Mouse (Mus musculus) hindbrain, embryonic 15.5 days (tissue): ENCODE data around the gene Otulinl. TPM values are rescaled to one million over a fixed set of nuclear protein-coding genes. Genes with fewer than 3 reads are reported as not detected.
"Not testable (repeated sequence)": the region's sequence is repeated elsewhere in the genome, so short reads cannot be mapped to it uniquely, and the experiment has no call there.

Source experiments
- ATAC-seq: fragments of 200-750 bp; cut with Nextera tagmentation; 2 replicates; pipeline ENCODE4 v1.8.0; 2017; ENCODE audit warnings: low read depth, moderate number of reproducible peaks, moderate TSS enrichment; ENCODE audit not compliant: low FRiP score
- H3K27ac ChIP-seq: fragments of 300-500 bp; sonication (generic); replicated peaks from 2 replicates; pipeline ENCODE4 v1.5.1; 2015; ENCODE audit warnings: mild to moderate bottlenecking, inconsistent platforms
- H3K27me3 ChIP-seq: fragments of 300-500 bp; sonication (generic); 2 replicates; pipeline ENCODE4 v1.6.1; 2015; ENCODE audit warnings: control low read depth, inconsistent platforms
- H3K36me3 ChIP-seq: fragments of 300-500 bp; sonication (generic); 2 replicates; pipeline ENCODE4 v1.6.1; 2015; ENCODE audit warnings: control low read depth, inconsistent platforms
- H3K4me1 ChIP-seq: fragments of 300-500 bp; sonication (generic); replicated peaks from 2 replicates; pipeline ENCODE4 v1.6.1; 2015; ENCODE audit warnings: control low read depth, inconsistent platforms
- H3K4me2 ChIP-seq: fragments of 300-500 bp; sonication (generic); 2 replicates; pipeline ENCODE4 v1.6.1; 2015; ENCODE audit warnings: moderate library complexity, mild to moderate bottlenecking, inconsistent platforms
- H3K4me3 ChIP-seq: fragments of 300-500 bp; sonication (generic); 2 replicates; pipeline ENCODE4 v1.5.1; 2015; ENCODE audit warnings: mild to moderate bottlenecking, inconsistent platforms
- H3K9ac ChIP-seq: fragments of 300-500 bp; sonication (generic); 2 replicates; pipeline ENCODE4 v1.6.1; 2015; ENCODE audit warnings: inconsistent platforms
- H3K9me3 ChIP-seq: fragments of 300-500 bp; sonication (generic); 2 replicates; pipeline ENCODE4 v1.6.1; 2016; ENCODE audit warnings: control low read depth, inconsistent platforms
- WGBS: fragments of 180-500 bp; shearing (Covaris S2); methylation state at CpG from one replicate; pipeline ENCODE4 v1.1.7; 2015; 5-methylcytosine and 5-hydroxymethylcytosine counted together
- polyA plus RNA-seq: library from polyadenylated mRNA; unstranded; fragments of >200 nt; fragmentation: Nextera tagmentation; extraction: Ambion mirVana; gene quantifications from 2 replicates; pipeline ENCODE4 v1.2.1, GENCODE M21; 2015

The Otulinl gene
- polyA plus RNA-seq: 10.6 and 12.8 TPM in 2 replicates

DNA sequence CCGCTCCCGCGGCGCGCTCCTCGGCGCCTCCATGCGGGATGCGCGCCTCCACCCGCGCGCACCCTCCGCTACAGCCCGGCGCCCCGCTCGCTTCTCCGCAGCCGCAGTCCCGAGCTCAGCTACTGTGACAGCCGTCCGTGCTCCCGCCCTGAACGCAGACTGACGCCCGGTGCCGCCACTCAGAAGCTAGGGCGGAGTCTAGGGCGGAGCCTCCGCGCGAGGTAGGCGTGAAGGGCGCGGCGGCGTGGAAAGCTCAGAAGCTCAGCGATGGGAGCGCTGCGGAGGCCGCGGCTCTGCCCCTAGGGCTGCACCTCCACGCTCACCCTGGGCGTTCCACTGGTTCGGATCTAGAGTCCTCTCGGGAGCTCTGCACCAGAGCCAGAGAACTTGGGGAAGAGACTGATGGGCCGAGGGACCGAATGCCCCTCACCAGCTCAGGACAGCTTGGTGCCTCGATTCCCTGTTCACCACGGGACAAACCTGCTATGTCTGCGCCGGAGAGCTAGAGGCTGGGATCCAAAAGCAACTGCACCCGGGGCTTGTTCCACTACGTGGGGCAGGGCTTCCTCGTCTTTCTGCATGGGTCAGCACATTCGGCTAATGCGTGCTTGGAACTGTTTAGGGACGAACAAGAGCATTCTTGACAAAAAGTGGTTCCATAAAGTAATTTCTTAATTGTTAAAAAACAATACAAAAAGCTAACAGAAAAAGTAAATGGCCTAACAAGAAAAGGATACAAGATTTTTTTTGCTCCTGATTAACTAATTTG lies at the start of gene Otulinl:
Gene Otulinl, minus strand, starts transcription at position 161 of the 769 bp plus-strand sequence.
- peak; percentile 100 for ATAC-seq
- Histone ChIP-seq H3K36me3 (no peaks in the 10 kb centered on the region), H3K9ac (peak within 1 kb of the TSS; percentile 61), H3K9me3 (no peaks in the 10 kb centered on the region), H3K4me1 (peaks cover 10% of the 10 kb centered on the region), H3K4me3 (peak within 1 kb of the TSS; percentile 68), H3K4me2 (peak within 1 kb of the TSS; percentile 84), H3K27me3 (no peaks in the 10 kb centered on the region), H3K27ac (peak within 1 kb of the TSS; percentile 77)
- WGBS: under 1% methylated on average over 55 of the region's 59 CpGs

DNA sequence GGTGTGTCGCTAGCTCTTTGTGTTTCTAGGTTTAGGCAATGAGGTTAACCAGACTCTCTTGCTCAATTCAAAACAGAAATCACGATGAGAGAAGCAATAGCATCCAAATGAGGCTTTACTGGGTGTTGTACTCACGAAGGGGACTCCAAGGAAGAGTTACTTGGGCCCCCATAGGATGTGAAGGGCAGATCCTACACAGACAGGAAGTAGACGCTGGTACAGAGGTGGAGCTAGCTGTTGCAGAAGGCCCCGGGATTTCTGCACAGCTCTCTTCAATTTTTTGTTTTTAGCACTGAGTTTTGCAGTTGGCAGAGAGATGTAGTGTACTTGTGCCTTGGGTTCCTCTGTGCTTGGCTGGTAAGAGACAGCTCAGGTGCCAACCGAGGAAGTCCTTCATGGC lies 44.8 kb upstream of the Otulinl start:
- H3K4me2 ChIP-seq: no peak overlapping the region
- H3K4me3 ChIP-seq: no peak overlapping the region
- H3K36me3 ChIP-seq: no peaks in the 10 kb centered on the region
- no peak for ATAC-seq
- H3K9ac ChIP-seq: no peak overlapping the region
- no peaks in the 10 kb centered on the region for H3K4me1 ChIP-seq
- H3K9me3 ChIP-seq: no peaks in the 10 kb centered on the region
- no peak overlapping the region for H3K27ac ChIP-seq
- no peaks in the 10 kb centered on the region for H3K27me3 ChIP-seq
- WGBS: 89% methylated on average over 6 of the region's 6 CpGs

DNA sequence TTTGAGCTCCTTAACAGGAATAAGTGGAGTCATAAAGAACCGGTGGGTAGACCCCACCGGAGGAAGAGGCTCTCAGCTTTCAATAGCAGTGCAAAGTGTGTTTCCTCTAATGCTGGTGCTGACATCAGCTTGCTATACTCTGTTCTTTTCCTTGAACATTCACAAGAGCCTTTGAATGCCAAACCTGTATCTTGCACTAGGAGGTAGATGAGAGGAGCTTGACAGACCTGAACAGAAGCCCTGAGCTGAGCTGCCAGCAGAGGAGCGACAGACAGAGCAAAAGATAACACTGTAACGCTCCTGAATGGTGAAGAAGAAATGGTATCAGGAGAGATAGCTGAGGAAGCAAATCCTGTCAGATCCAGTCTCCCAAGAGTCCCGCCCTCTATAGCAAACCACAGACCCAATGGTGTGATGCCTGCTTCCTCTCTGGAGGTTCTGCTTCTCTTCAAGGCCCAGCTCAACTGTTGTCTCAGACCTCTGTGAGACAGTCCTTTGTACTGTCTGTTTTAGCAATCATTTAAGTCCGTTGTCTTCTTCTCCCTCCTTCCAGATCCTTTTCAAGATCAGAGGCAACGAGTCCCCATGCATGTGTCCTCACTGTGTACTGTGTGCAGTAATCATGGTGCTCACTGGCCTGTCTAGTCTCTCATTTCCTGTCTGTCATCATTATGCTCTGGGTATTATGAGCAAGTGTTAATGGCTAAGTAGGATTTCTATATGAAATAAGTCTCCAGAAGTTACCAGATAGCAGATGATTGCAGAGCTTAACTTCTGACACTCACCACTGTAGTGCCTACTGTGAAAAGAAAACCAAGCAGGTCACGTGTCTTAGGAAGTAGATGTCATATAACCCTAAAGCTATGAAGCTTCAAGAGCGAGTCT lies 43.7 kb upstream of the Otulinl start:
- Histone ChIP-seq H3K27me3 (no peaks in the 10 kb centered on the region), H3K4me2 (no peak overlapping the region), H3K4me3 (no peak overlapping the region), H3K36me3 (no peaks in the 10 kb centered on the region), H3K9me3 (no peaks in the 10 kb centered on the region), H3K4me1 (no peaks in the 10 kb centered on the region), H3K27ac (no peak overlapping the region), H3K9ac (no peak overlapping the region)
- WGBS: 75% methylated on average over 9 of the region's 9 CpGs
- no peak for ATAC-seq

DNA sequence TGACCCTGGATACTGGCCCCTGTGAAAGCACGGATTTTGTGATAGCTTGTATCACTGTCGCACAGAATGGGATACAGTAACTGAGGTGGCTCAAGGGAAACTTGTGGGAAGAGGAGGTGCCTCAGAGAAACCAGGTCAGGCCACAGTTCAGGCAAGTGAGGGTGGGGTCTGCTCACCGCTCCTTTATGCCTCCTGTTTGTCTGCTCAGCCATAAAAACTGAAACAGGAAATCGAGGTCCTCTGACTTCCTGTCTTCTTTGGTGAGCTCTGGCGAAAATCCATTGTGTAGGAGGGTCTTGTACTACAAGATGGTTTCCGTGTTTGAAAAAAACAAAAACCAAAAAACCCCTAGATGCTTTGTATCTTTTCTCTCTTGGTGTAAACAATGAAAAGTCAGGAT lies 42.9 kb upstream of the Otulinl start:
- Histone ChIP-seq H3K9ac (no peak overlapping the region), H3K27me3 (no peaks in the 10 kb centered on the region), H3K4me3 (no peak overlapping the region), H3K27ac (no peak overlapping the region), H3K9me3 (no peaks in the 10 kb centered on the region), H3K4me1 (no peaks in the 10 kb centered on the region), H3K36me3 (no peaks in the 10 kb centered on the region), H3K4me2 (no peak overlapping the region)
- 77% methylated on average over 6 of the region's 6 CpGs for WGBS
- ATAC-seq: no peak

DNA sequence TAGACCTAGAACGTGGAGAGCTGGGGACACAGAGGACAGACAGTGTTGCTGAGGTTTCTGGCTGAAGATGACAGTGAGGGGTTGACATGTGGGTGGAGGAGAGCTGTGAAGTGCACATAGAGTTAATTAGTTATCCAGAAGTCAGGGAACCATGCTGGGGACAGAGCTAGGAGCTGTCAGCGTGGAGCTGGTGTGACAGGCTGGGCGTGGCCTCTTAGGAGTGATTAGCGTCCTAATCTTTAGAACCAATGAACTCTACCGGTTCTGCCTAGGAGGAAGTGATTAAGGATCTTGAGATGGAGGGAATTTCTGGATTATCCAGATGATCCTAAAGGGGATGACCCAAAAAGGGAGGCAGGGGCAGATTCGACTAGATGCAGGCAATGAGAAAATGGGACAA lies 42.4 kb upstream of the Otulinl start:
- no peaks in the 10 kb centered on the region for H3K9me3 ChIP-seq
- 59% methylated on average over 6 of the region's 6 CpGs for WGBS
- no peak overlapping the region for H3K9ac ChIP-seq
- H3K4me3 ChIP-seq: no peak overlapping the region
- H3K27ac ChIP-seq: no peak overlapping the region
- H3K36me3 ChIP-seq: no peaks in the 10 kb centered on the region
- H3K4me1 ChIP-seq: no peaks in the 10 kb centered on the region
- no peaks in the 10 kb centered on the region for H3K27me3 ChIP-seq
- no peak overlapping the region for H3K4me2 ChIP-seq
- no peak for ATAC-seq

- H3K4me2 ChIP-seq, H3K4me3 ChIP-seq, H3K9ac ChIP-seq, ATAC-seq, H3K4me1 ChIP-seq, H3K9me3 ChIP-seq, H3K36me3 ChIP-seq, H3K27ac ChIP-seq, H3K27me3 ChIP-seq: not testable (repeated sequence)
- 93% methylated on average over 8 of the region's 8 CpGs for WGBS
Observed at GRCm38 (mm10) chr15:27720297-27720696, 38.9 kb upstream of the Otulinl start.

GRCm38 (mm10) chr15:27718668-27719067 lies 37.3 kb upstream of the Otulinl start:
- Histone ChIP-seq H3K4me1 (no peaks in the 10 kb centered on the region), H3K9ac (no peak overlapping the region), H3K36me3 (no peaks in the 10 kb centered on the region), H3K27ac (no peak overlapping the region), H3K4me3 (no peak overlapping the region), H3K9me3 (no peaks in the 10 kb centered on the region), H3K27me3 (no peaks in the 10 kb centered on the region), H3K4me2 (no peak overlapping the region)
- ATAC-seq: no peak
- WGBS: 83% methylated on average over 7 of the region's 7 CpGs

DNA sequence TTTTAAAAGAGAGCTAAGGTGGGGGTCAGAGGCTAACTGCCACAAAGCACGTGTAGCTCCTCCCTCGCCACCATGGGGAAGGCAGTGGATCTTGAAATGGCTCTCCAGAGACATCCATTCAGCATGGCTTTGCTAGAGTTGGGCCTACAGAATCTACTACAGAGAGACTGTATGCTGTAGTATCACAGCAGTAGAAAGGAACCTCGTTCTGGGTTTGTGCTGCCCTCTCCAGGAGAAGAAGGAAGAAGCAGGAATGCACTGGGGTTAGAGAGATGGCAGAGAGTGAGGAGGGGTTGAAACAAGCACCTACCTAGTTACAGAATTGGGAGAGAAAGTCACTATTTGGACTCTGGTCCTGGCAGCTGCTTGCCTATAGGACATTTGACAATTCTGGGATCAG lies 34.0 kb upstream of the Otulinl start:
- no peak overlapping the region for H3K4me2 ChIP-seq
- no peak for ATAC-seq
- H3K36me3 ChIP-seq: no peaks in the 10 kb centered on the region
- no peaks in the 10 kb centered on the region for H3K4me1 ChIP-seq
- no peak overlapping the region for H3K9ac ChIP-seq
- WGBS: 36% methylated on average over 3 of the region's 3 CpGs
- no peaks in the 10 kb centered on the region for H3K27me3 ChIP-seq
- no peak overlapping the region for H3K4me3 ChIP-seq
- H3K9me3 ChIP-seq: no peaks in the 10 kb centered on the region
- H3K27ac ChIP-seq: no peak overlapping the region

GRCm38 (mm10) chr15:27710698-27711097 lies 29.3 kb upstream of the Otulinl start:
- Histone ChIP-seq H3K4me1 (no peaks in the 10 kb centered on the region), H3K27ac (no peak overlapping the region), H3K9me3 (no peaks in the 10 kb centered on the region), H3K4me3 (no peak overlapping the region), H3K9ac (no peak overlapping the region), H3K4me2 (no peak overlapping the region), H3K27me3 (no peaks in the 10 kb centered on the region), H3K36me3 (no peaks in the 10 kb centered on the region)
- no peak for ATAC-seq
- 87% methylated on average over 9 of the region's 9 CpGs for WGBS

- Histone ChIP-seq H3K9me3 (no peaks in the 10 kb centered on the region), H3K4me3 (no peak overlapping the region), H3K4me1 (no peaks in the 10 kb centered on the region), H3K4me2 (no peak overlapping the region), H3K27ac (no peak overlapping the region), H3K36me3 (no peaks in the 10 kb centered on the region), H3K9ac (no peak overlapping the region), H3K27me3 (no peaks in the 10 kb centered on the region)
- WGBS: 93% methylated on average over 7 of the region's 7 CpGs
- ATAC-seq: no peak
Observed at GRCm38 (mm10) chr15:27708968-27709612, 27.7 kb upstream of the Otulinl start.

DNA sequence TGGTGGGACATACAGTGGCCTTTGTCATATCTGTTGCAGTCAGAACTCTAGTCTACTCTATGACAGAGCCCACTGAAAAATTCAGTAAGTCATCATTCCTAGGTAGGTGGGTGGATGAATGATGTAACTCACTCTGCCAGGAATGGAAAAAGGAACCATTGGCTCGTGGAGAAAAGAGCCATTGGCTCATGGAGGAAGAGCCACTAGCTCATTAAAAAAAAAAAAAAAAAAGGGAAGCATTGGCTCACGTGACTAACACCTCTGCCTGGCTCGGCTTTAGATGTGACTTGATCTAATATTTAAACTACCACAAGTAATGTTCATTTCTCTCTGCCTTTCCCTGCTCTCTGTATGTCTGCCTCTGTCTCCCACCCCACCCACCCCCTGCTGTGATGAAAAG lies 27.1 kb upstream of the Otulinl start:
- no peaks in the 10 kb centered on the region for H3K4me1 ChIP-seq
- H3K4me3 ChIP-seq: no peak overlapping the region
- WGBS: 68% methylated on average over 3 of the region's 3 CpGs
- H3K36me3 ChIP-seq: no peaks in the 10 kb centered on the region
- ATAC-seq: no peak
- no peak overlapping the region for H3K9ac ChIP-seq
- no peak overlapping the region for H3K27ac ChIP-seq
- no peak overlapping the region for H3K4me2 ChIP-seq
- H3K27me3 ChIP-seq: no peaks in the 10 kb centered on the region
- H3K9me3 ChIP-seq: no peaks in the 10 kb centered on the region

DNA sequence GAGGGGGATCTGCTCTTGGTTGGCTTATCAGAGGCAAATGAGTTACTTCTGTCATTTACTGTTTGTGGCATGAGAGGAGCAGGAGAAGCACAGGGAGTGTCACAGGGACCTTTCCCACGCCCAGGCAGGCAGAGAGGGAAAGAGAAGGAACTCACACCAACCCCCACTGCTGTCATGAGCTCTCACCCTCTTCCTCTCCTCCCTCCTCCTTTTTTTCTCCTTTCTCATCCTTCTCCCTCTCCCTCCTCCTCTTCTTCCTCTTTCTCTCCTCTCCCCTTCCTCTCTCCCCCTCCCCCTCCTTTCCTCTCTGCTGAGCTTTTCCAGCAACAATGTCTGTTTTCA lies 21.6 kb upstream of the Otulinl start:
- Histone ChIP-seq H3K4me3 (no peak overlapping the region), H3K9ac (no peak overlapping the region), H3K27me3 (no peaks in the 10 kb centered on the region), H3K9me3 (no peaks in the 10 kb centered on the region), H3K4me2 (no peak overlapping the region), H3K36me3 (no peaks in the 10 kb centered on the region), H3K4me1 (peaks cover 10% of the 10 kb centered on the region), H3K27ac (no peak overlapping the region; the same call in 1 of the 2 replicates)
- ATAC-seq: no peak
- WGBS: 67% methylated on average over 1 of the region's 1 CpGs
